Mouse (Mus musculus): ENCODE measurements around the gene Rhbdl1. TPM values are rescaled to one million over a fixed set of nuclear protein-coding genes. Genes with fewer than 3 reads are reported as not detected.

Gene Rhbdl1
- polyA plus RNA-seq, 1 experiment, result 9.2 TPM

GRCm38 (mm10) chr17:25830200-25830753 lies 6.8 kb downstream of the Rhbdl1 start:
- TF ChIP-seq CTCF (conservative IDR thresholded peaks at IDR 0.05; ENCODE audit: insufficient read depth, insufficient read length, low read depth, low read length), result no peak
- TF ChIP-seq POLR2A (IDR thresholded peaks at IDR 0.05; ENCODE audit: low read depth, low read length), result no peak
- 71% methylated on average over 4 of the region's 4 CpGs for WGBS
- Histone ChIP-seq H3K27me3 (replicated peaks; ENCODE audit: control insufficient read depth, insufficient read depth, low read length) (no peaks in the 10 kb centered on the region), H3K4me3 (ENCODE audit: insufficient read depth, low read depth, low read length) (no peak overlapping the region), H3K36me3 (ENCODE audit: control insufficient read depth, insufficient read depth, low read length) (no peaks in the 10 kb centered on the region), H3K4me1 (ENCODE audit: control insufficient read depth, insufficient read depth, low read length) (peaks cover 20% of the 10 kb centered on the region), H3K27ac (ENCODE audit: insufficient read depth, low read depth, low read length) (no peak overlapping the region)
- peak; percentile 13 for DNase-seq

- Histone ChIP-seq H3K27ac (ENCODE audit: insufficient read depth, low read depth, low read length) (peak overlapping the region; percentile 72; the same call in 1 of the 2 replicates), H3K27me3 (replicated peaks; ENCODE audit: control insufficient read depth, insufficient read depth, low read length) (no peaks in the 10 kb centered on the region), H3K4me3 (ENCODE audit: insufficient read depth, low read depth, low read length) (peak overlapping the region; percentile 67), H3K4me1 (ENCODE audit: control insufficient read depth, insufficient read depth, low read length) (peaks cover 13% of the 10 kb centered on the region), H3K36me3 (ENCODE audit: control insufficient read depth, insufficient read depth, low read length) (no peaks in the 10 kb centered on the region)
- peak; percentile 23 for DNase-seq
- TF ChIP-seq POLR2A (IDR thresholded peaks at IDR 0.05; ENCODE audit: low read depth, low read length) (no peak), CTCF (conservative IDR thresholded peaks at IDR 0.05; ENCODE audit: insufficient read depth, insufficient read length, low read depth, low read length) (no peak)
- 24% methylated on average over 8 of the region's 8 CpGs for WGBS
Measured at GRCm38 (mm10) chr17:25829558-25830017, 7.5 kb downstream of the Rhbdl1 start.

GRCm38 (mm10) chr17:25828712-25829557 lies 8.2 kb downstream of the Rhbdl1 start, which contains the start of gene Jmjd8:
TSS of gene Jmjd8 (plus strand) at chr17:25828867.
- Histone ChIP-seq H3K4me1 (ENCODE audit: control insufficient read depth, insufficient read depth, low read length) (peaks cover 18% of the 10 kb centered on the region), H3K36me3 (ENCODE audit: control insufficient read depth, insufficient read depth, low read length) (no peaks in the 10 kb centered on the region), H3K4me3 (ENCODE audit: insufficient read depth, low read depth, low read length) (peak within 1 kb of the TSS; percentile 67), H3K27me3 (replicated peaks; ENCODE audit: control insufficient read depth, insufficient read depth, low read length) (no peaks in the 10 kb centered on the region), H3K27ac (ENCODE audit: insufficient read depth, low read depth, low read length) (peak within 1 kb of the TSS; percentile 72)
- DNase-seq, result peak; percentile 90
- WGBS, result under 1% methylated on average over 32 of the region's 32 CpGs
- peak; percentile 69 for TF ChIP-seq POLR2A (IDR thresholded peaks at IDR 0.05; ENCODE audit: low read depth, low read length)
- TF ChIP-seq CTCF (conservative IDR thresholded peaks at IDR 0.05; ENCODE audit: insufficient read depth, insufficient read length, low read depth, low read length), result peak; percentile 51

GRCm38 (mm10) chr17:25828223-25828594 lies 8.9 kb downstream of the Rhbdl1 start:
- no peak for DNase-seq
- Histone ChIP-seq H3K4me1 (ENCODE audit: control insufficient read depth, insufficient read depth, low read length) (peaks cover 20% of the 10 kb centered on the region), H3K27ac (ENCODE audit: insufficient read depth, low read depth, low read length) (no peak overlapping the region), H3K27me3 (replicated peaks; ENCODE audit: control insufficient read depth, insufficient read depth, low read length) (no peaks in the 10 kb centered on the region), H3K4me3 (ENCODE audit: insufficient read depth, low read depth, low read length) (peak overlapping the region; percentile 67; the same call in 1 of the 2 replicates), H3K36me3 (ENCODE audit: control insufficient read depth, insufficient read depth, low read length) (no peaks in the 10 kb centered on the region)
- TF ChIP-seq CTCF (conservative IDR thresholded peaks at IDR 0.05; ENCODE audit: insufficient read depth, insufficient read length, low read depth, low read length), result no peak
- no peak for TF ChIP-seq POLR2A (IDR thresholded peaks at IDR 0.05; ENCODE audit: low read depth, low read length)
- WGBS, result 81% methylated on average over 8 of the region's 8 CpGs

- 89% methylated on average over 22 of the region's 22 CpGs for WGBS
Measured at GRCm38 (mm10) chr17:25827546-25828222, 9.4 kb downstream of the Rhbdl1 start.

GRCm38 (mm10) chr17:25827011-25827410 lies 10.1 kb downstream of the Rhbdl1 start:
- no peaks in the 10 kb centered on the region for H3K27me3 ChIP-seq (replicated peaks; ENCODE audit: control insufficient read depth, insufficient read depth, low read length)
- no peak overlapping the region for H3K4me3 ChIP-seq (ENCODE audit: insufficient read depth, low read depth, low read length)
- peaks cover 20% of the 10 kb centered on the region for H3K4me1 ChIP-seq (ENCODE audit: control insufficient read depth, insufficient read depth, low read length)
- DNase-seq, result no peak
- 92% methylated on average over 13 of the region's 13 CpGs for WGBS
- no peak for TF ChIP-seq POLR2A (IDR thresholded peaks at IDR 0.05; ENCODE audit: low read depth, low read length)
- no peak for TF ChIP-seq CTCF (conservative IDR thresholded peaks at IDR 0.05; ENCODE audit: insufficient read depth, insufficient read length, low read depth, low read length)
- H3K27ac ChIP-seq (ENCODE audit: insufficient read depth, low read depth, low read length), result no peak overlapping the region
- no peaks in the 10 kb centered on the region for H3K36me3 ChIP-seq (ENCODE audit: control insufficient read depth, insufficient read depth, low read length)

More at GRCm38 (mm10) chr17:25827546-25828222, 9.4 kb downstream of the Rhbdl1 start:
- H3K4me1 ChIP-seq (ENCODE audit: control insufficient read depth, insufficient read depth, low read length), result peaks cover 20% of the 10 kb centered on the region
- no peaks in the 10 kb centered on the region for H3K27me3 ChIP-seq (replicated peaks; ENCODE audit: control insufficient read depth, insufficient read depth, low read length)
- no peak for DNase-seq
- no peaks in the 10 kb centered on the region for H3K36me3 ChIP-seq (ENCODE audit: control insufficient read depth, insufficient read depth, low read length)
- TF ChIP-seq CTCF (conservative IDR thresholded peaks at IDR 0.05; ENCODE audit: insufficient read depth, insufficient read length, low read depth, low read length) (no peak), POLR2A (IDR thresholded peaks at IDR 0.05; ENCODE audit: low read depth, low read length) (no peak)
- H3K27ac ChIP-seq (ENCODE audit: insufficient read depth, low read depth, low read length), result no peak overlapping the region
- no peak overlapping the region for H3K4me3 ChIP-seq (ENCODE audit: insufficient read depth, low read depth, low read length)
